Mouse (Mus musculus) megakaryocyte, adult 5-6 weeks (primary cell): ENCODE measurements around the gene Alpk1. TPM values are rescaled to one million over a fixed set of nuclear protein-coding genes. Genes with fewer than 3 reads are reported as not detected.
"Not testable (repeated sequence)": the region's sequence is repeated elsewhere in the genome, so short reads cannot be mapped to it uniquely, and the experiment has no call there.

Source experiments
- ATAC-seq: 2 replicates; pipeline ENCODE4 v1.8.0; 2016; ENCODE audit warnings: mild to moderate bottlenecking, inconsistent platforms; ENCODE audit not compliant: poor library complexity, severe bottlenecking
- total RNA-seq, 2 experiments: library from RNA; stranded (forward) in 1 of 2; stranded (reverse) in 1 of 2; fragments of 153-499, 151-499 nt in 1 of 2; fragments of 221-1000, 200-1000 nt in 1 of 2; gene quantifications; 2 replicates each; pipeline versions ENCODE4 v1.2.3 to v1.2.4; 2015 to 2017

Gene Alpk1
- total RNA-seq, 2 experiments from 2014 or later: 15.5 to 28.7 TPM

DNA sequence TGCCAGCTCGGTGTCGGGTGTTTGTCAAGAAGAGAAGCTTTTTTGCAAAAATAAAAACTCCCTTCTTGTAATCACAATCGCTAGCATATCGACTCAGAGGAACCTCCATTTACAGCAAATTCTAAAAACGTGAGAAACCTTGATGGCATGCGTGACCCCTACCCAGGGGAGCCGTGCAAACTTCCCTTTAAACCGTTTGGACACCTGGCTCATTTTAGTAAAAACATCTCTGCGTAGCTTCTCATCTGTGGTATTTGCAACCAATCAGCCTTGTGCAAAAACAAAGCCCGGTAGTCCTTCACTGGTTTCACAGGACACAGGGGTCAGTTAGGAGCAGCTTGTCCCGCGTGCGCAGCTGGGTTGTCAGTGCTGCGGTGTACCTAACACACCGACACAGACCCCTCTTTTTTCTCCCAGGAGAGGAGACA is 10.7 kb upstream of the Alpk1 start:
- ATAC-seq: peak; percentile 4

- peak; percentile 47 for ATAC-seq
Measured at GRCm38 (mm10) chr3:127790234-127791055, 10.1 kb upstream of the Alpk1 start.

GRCm38 (mm10) chr3:127789500-127790191 is 9.3 kb upstream of the Alpk1 start, which contains the start of gene Tifa:
Tifa (plus strand) TSS chr3:127789805.
- peak; percentile 63 for ATAC-seq

DNA sequence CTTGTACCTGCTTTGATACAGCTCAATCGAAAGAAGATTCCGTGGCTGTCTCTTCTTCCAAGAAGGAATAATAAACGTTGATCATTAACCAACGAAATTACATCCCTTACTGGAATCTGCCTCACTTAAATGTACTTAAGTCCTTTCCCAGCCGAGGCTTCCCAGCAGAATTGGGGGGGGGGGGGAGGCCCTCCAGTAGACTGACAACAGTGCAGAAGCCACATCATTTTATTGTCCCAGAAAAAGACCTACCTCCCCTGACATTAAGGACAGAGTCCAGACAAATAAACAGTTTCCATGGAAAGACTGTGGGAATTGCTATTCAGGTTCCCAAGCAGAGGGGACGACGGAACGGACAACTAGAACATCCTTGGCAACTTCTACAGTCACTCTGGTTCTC is 8.6 kb upstream of the Alpk1 start:
- ATAC-seq: no peak

GRCm38 (mm10) chr3:127788038-127788437 is 7.7 kb upstream of the Alpk1 start:
- no peak for ATAC-seq

- peak; percentile 31 for ATAC-seq
Measured at GRCm38 (mm10) chr3:127787032-127787431, 6.7 kb upstream of the Alpk1 start.

DNA sequence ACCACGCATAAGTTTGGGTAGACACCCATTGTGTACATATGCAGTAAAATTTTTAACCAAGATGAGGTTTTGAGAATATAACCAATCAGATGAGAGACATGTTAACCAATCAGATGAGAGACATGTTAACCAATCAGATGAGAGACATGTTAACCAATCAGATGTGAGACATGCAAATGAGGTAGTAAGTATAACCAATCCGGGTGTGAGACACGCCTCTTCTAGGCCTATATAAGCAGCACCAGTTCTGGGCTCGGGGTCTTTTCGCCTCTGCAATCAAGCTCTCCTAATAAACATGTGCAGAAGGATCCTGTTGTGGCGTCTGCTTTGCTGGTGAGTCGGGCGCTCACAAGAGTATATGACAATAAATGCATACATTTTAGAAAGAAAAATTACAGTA is 3.4 kb upstream of the Alpk1 start:
- ATAC-seq: not testable (repeated sequence)

DNA sequence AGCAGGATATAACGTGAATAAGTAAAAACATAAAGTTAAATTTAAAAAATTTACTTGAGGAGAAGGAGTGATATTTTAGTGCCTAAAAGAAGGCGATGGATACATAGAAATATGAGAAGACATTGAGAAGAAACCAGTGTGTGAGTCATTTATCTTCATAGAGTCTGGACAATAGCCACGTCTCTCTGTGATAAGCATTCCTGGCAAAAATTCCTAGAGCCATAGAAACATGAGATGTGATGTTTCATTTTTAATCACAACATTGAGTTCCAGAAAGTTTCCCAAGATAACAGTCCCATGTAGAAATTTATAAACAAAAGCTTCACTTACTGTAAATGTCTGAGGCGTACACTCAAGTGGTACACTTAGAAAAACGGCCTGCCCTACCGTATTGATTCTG is 2.6 kb upstream of the Alpk1 start:
- no peak for ATAC-seq

DNA sequence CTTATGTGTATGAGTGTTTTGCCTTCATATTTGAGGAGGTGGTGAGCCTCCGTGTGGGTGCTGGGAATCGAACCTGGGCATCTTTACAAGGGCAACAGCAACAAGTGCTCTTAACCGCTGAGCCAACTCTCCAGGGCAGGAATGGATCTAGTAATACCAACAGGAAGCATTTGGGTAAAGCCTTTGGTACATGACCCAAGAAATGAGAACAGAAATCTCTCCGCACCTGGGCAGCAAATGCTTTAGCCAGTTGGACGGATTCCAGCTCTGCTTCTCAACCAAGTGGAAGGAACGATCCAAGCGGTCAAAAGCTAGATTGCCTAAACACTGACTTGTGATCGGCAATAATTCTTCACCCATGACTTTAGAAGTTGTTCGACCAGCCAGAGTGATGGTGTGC is 594 bp upstream of the Alpk1 start:
- ATAC-seq: no peak

DNA sequence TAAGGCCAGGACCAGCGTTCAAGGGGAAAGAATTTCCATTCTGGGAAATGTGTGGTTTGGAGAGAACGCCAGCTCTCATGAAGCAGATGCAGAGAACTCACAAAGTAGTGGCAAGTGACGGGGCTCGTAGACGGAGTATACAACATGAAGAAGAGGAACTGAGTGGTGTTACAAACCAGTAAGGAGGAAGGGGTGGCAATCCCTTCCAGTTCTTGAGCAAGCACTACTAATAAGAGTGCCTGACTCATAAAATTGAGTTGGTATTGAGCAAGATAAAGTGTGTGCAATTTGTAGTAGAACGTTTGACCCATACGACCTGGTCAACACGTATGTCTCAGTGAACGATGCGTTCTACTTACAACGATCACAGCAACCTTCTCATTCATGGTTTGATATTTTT is 11.2 kb downstream of the Alpk1 start:
- peak; percentile 98 for ATAC-seq

- ATAC-seq: no peak
Measured at GRCm38 (mm10) chr3:127765971-127766370, 14.4 kb downstream of the Alpk1 start.

DNA sequence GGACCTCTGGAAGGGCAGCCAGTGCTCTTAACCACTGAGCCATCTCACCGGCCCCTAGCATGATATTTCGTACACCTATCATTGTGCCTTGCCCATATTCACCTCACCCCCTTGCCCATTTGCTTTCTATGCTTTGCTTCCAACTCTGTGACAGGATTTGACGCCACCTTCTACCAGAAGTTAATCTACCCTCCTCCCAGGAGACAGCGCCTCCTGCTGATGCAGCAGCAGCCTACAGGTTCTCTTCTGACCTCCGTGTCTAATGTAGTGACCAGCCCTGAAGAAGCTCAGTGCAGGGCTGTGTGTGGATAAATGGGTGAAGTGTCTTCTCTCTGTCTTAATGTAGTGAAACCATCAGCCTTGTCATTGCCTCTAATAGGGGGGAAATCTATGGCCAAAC is 15.8 kb downstream of the Alpk1 start:
- no peak for ATAC-seq

GRCm38 (mm10) chr3:127763076-127763612 is 17.2 kb downstream of the Alpk1 start:
- ATAC-seq: peak; percentile 95

DNA sequence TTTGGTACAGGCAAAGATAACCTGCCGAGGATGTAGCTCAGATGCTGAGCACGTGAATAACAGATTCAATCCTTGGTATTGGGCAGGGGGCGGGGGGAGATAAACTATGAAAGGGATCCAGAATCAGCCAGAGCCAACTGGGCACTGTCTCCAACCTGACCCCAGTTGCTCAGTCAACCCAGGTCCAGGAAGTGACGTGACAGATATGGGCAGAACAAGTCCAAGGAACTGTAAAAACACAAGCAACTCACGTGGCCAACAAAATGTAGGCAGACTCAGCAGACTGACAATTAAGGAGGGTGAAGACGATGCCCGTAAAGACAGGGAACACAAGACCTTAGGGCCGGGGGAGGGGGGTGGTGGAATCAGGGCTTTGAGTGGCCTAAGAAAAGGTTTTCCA is 17.9 kb downstream of the Alpk1 start:
- ATAC-seq: peak; percentile 54

DNA sequence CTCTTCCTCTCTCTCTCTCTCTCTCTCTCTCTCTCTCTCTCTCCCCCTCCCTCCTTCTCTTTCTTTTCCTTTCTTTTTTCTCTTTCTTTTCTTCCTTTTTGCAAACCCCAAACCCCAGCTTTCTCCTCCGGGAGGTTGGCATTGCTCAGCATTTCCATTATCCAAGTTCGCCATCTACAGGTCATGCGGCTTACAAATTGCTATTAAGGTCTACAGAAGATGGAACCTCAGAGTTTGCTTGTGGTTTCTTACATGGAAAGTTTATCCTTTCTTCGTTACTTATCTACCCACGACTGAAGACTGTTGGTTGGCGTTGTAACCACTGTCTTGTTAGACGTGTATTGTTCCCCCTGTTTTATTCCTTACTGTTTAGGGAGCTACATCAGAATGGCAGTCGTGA is 21.1 kb downstream of the Alpk1 start:
- ATAC-seq: 0 out of 2 replicates have a peak, but pooled peaks have one; percentile 33

- ATAC-seq: no peak
Measured at GRCm38 (mm10) chr3:127758806-127759205, 21.5 kb downstream of the Alpk1 start.

GRCm38 (mm10) chr3:127757886-127758301 is 22.4 kb downstream of the Alpk1 start:
- no peak for ATAC-seq

- no peak for ATAC-seq
Measured at GRCm38 (mm10) chr3:127756458-127756857, 23.9 kb downstream of the Alpk1 start.

DNA sequence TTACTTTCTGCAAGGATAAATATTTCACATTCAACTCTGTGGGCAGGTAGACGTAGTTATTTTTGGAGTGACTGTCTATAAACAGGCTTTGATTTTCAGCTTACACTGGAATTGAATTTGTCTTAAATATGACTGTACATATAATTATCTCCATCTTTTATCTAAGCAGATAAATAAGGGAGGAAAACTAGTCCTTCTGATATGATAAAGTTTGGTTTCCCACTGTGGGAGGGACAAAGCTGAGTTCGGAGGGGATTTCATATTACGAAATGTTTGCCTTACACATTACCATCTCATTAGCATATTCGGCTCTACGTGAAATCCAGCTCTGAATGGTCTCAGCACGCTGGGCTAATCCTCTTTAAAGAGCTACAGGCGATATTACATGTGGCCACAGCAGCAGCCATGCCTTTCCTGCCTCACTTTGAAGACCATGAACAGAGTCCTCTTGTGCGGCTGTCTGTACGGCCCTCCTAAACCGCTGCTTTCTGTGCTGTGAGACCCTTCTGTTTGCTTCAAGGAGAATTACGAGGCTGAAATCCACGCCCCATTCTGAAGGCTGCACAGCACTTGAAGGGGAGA is 30.3 kb downstream of the Alpk1 start:
- ATAC-seq: no peak

DNA sequence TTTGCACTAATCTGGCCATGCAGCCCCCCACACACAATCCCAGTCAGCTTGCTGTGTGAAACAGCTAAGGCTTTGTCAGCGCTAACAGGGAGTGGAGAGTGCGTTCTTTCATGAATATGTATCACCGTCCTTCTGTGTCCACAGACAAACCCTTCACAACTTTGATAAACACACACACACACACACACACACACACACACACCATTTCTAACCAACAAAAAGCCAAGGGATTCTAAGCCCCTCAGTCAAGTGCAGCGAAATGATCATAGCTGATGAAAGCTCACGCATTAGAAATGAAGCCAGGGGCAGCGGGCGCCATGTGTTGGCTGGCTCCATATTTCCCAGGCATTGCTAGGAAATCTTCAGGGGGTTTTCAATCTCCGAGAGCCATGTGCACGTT is 31.1 kb downstream of the Alpk1 start:
- ATAC-seq: no peak

DNA sequence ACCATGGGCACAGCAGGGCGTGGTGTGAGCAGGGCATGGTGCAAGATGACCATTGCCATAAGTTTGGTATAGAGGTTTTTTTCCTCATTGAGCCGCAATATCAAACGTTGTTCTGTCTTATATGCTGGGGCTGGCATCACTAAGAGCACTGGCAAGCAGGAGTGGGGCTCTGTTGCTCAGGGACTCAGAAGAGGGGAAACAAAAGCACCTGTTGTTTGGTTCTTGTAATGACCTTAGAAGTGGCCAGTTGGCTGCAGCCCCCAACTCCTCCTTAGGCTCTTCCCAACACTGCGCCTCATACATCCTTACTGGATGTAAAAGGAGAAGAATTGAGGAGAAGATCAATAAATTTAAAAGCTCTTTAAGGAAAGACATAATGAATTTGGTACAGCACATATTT is 31.7 kb downstream of the Alpk1 start:
- no peak for ATAC-seq
